Mouse (Mus musculus): ENCODE results near the gene Cp.
"Not testable (repeated sequence)": the region's sequence is repeated elsewhere in the genome, so short reads cannot be mapped to it uniquely, and the experiment has no call there.

DNA sequence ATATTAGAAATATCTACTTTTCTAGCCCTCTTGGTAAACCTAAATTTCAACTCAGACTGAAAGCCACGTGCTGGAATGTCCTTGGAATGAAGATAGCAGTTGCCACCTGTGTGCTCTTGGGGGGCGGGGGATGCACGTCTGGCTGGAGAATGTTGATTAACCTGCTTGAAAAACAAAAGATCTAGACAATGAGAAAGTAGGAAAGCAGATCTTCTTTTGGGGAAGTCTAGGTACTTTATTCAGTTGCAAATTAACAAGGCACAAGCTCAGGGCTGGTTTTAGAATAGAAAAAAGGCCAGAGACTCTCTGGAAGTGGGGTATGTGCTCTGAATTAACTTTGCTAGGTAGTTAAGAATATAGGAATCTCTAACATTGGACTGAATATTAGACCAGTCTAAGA lies 87.9 kb downstream of the Cp start:
- not testable (repeated sequence) for TF ChIP-seq CTCF (conservative IDR thresholded peaks at IDR 0.05; ENCODE audit: low read length); POU5F1 (IDR thresholded peaks at IDR 0.05; ENCODE audit: borderline replicate concordance, low read length); NANOG (IDR thresholded peaks at IDR 0.05; ENCODE audit: borderline replicate concordance, low read length)

Measured in E14TG2a.4 (cell line).